Comparison of ENCODE assay signal across 13 mouse cellular contexts in the genomic region with DNA sequence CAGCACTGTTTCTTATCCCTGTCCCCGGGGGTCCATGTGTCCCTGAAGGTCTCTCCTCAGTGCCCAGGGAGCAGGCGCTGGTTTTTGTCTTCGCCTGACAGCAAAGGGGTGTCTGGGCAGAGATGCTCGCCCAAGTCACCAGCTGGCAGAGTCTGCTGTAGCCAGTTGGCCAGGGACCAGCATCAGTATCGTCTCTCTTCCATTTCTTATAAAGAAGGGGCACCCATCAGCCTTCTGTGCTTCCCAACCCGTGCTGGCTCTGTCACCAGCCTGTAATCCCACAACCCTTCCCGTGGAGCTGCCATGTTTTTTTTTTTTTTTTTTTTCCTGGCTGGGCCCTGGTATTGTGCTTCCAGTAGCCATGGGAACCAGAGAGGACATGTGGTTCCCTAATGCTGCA. TPM values are rescaled to one million over a fixed set of nuclear protein-coding genes. Genes with fewer than 3 reads are reported as not detected.
A peak's percentile ranks its signal among the peaks of the same experiment; 100 is the strongest.
DNase-seq lines count a peak whose midpoint lies in the region; ATAC-seq and TF ChIP-seq lines count a peak whose summit lies in the region.
"Had no signal": no experiment of that assay in that cellular context is flagged by ENCODE, and none has a peak within 500 bp of the region (broad histone marks: within the 10 kb centered on the region; RNA-seq: fewer than 3 reads in every experiment).

No protein-coding gene starts in this region.

- H3K36me3 ChIP-seq in hindbrain, embryonic 10.5 days = no peaks in the 10 kb centered on the region
- no peaks in the 10 kb centered on the region for H3K36me3 ChIP-seq in hindbrain, embryonic 11.5 days (ENCODE audit: control insufficient read depth, insufficient read depth, low read length)
- H3K36me3 ChIP-seq in neural tube, embryonic 13.5 days = no peaks in the 10 kb centered on the region
- H3K36me3 ChIP-seq in hindbrain, embryonic 12.5 days = no peaks in the 10 kb centered on the region
- H3K36me3 ChIP-seq in midbrain, postnatal 0 days (ENCODE audit: insufficient read depth, low read length) = no peaks in the 10 kb centered on the region

- DNase-seq in hindbrain, embryonic 10.5 days (ENCODE audit: low spot score) = no peak
- no peak for DNase-seq in hindbrain, embryonic 11.5 days (ENCODE audit: low spot score)
- no peak for DNase-seq in neural tube, embryonic 10.5 days (ENCODE audit: extremely low spot score, low spot score)
- DNase-seq in midbrain, postnatal 0 days (ENCODE audit: low spot score) = peak; percentile 85
- DNase-seq: heart, postnatal 14 days; retina, postnatal 1 day had no signal

- H3K27ac ChIP-seq in hindbrain, embryonic 10.5 days = peak overlapping the region; percentile 64; the same call in 1 of the 2 replicates
- H3K27ac ChIP-seq in hindbrain, embryonic 11.5 days (ENCODE audit: low read depth, low read length) = no peak overlapping the region
- peak overlapping the region; percentile 78 for H3K27ac ChIP-seq in neural tube, embryonic 13.5 days (replicated peaks)
- H3K27ac ChIP-seq in hindbrain, embryonic 12.5 days = 0 out of 2 replicates have a peak overlapping the region, but pooled peaks have one; percentile 36
- peak overlapping the region; percentile 51; the same call in 1 of the 2 replicates for H3K27ac ChIP-seq in midbrain, postnatal 0 days (ENCODE audit: low read depth, low read length)

- H3K9ac ChIP-seq in hindbrain, embryonic 11.5 days (ENCODE audit: low read depth, low read length) = no peak overlapping the region
- no peak overlapping the region for H3K9ac ChIP-seq in neural tube, embryonic 13.5 days
- H3K9ac ChIP-seq in hindbrain, embryonic 12.5 days = no peak overlapping the region
- H3K9ac ChIP-seq in midbrain, postnatal 0 days (replicated peaks; ENCODE audit: low read length, poor library complexity, severe bottlenecking) = no peak overlapping the region

- H3K4me1 ChIP-seq in hindbrain, embryonic 10.5 days (replicated peaks) = peaks cover 89% of the 10 kb centered on the region
- H3K4me1 ChIP-seq in hindbrain, embryonic 11.5 days (replicated peaks; ENCODE audit: control insufficient read depth, insufficient read depth, low read length) = peaks cover 17% of the 10 kb centered on the region
- H3K4me1 ChIP-seq in neural tube, embryonic 13.5 days (replicated peaks) = peaks cover 92% of the 10 kb centered on the region
- peaks cover 69% of the 10 kb centered on the region for H3K4me1 ChIP-seq in hindbrain, embryonic 12.5 days
- peaks cover 34% of the 10 kb centered on the region for H3K4me1 ChIP-seq in midbrain, postnatal 0 days (ENCODE audit: insufficient read depth, low read length)

- H3K4me3 ChIP-seq in hindbrain, embryonic 10.5 days = no peak overlapping the region
- no peak overlapping the region for H3K4me3 ChIP-seq in hindbrain, embryonic 11.5 days (ENCODE audit: low read depth, low read length)
- H3K4me3 ChIP-seq in neural tube, embryonic 13.5 days = no peak overlapping the region
- H3K4me3 ChIP-seq in hindbrain, embryonic 12.5 days = no peak overlapping the region
- H3K4me3 ChIP-seq in midbrain, postnatal 0 days (ENCODE audit: low read depth, low read length) = no peak overlapping the region
- H3K4me3 ChIP-seq: erythroblast, embryonic 14.5 days had no signal

- H3K9me3 ChIP-seq in hindbrain, embryonic 10.5 days = no peaks in the 10 kb centered on the region
- no peaks in the 10 kb centered on the region for H3K9me3 ChIP-seq in hindbrain, embryonic 11.5 days (ENCODE audit: control insufficient read depth, low read length)
- H3K9me3 ChIP-seq in neural tube, embryonic 13.5 days = no peaks in the 10 kb centered on the region
- H3K9me3 ChIP-seq in hindbrain, embryonic 12.5 days (replicated peaks) = no peaks in the 10 kb centered on the region
- no peaks in the 10 kb centered on the region for H3K9me3 ChIP-seq in midbrain, postnatal 0 days (ENCODE audit: low read length)

- ATAC-seq in hindbrain, embryonic 11.5 days (ENCODE audit: low FRiP score) = no peak
- no peak for ATAC-seq in neural tube, embryonic 13.5 days (ENCODE audit: low read depth)
- ATAC-seq in hindbrain, embryonic 12.5 days (ENCODE audit: low FRiP score) = no peak
- ATAC-seq in midbrain, postnatal 0 days (ENCODE audit: low FRiP score) = no peak
- ATAC-seq in megakaryocyte-erythroid progenitor cell, adult 5-6 weeks (replicated peaks; ENCODE audit: low FRiP score, low TSS enrichment, poor library complexity, severe bottlenecking) = no peak
- ATAC-seq in erythroblast, adult 5-6 weeks (replicated peaks; ENCODE audit: low FRiP score, poor library complexity, severe bottlenecking) = no peak
- ATAC-seq: CD4-positive, CD25-positive, alpha-beta regulatory T cell, adult 4 months had no signal

- peaks cover 39% of the 10 kb centered on the region for H3K27me3 ChIP-seq in hindbrain, embryonic 10.5 days (ENCODE audit: insufficient read depth, poor library complexity, severe bottlenecking)
- no peaks in the 10 kb centered on the region for H3K27me3 ChIP-seq in hindbrain, embryonic 11.5 days (ENCODE audit: control insufficient read depth, insufficient read depth, low read length)
- no peaks in the 10 kb centered on the region; the same call in 1 of the 2 replicates for H3K27me3 ChIP-seq in neural tube, embryonic 13.5 days
- H3K27me3 ChIP-seq in hindbrain, embryonic 12.5 days = peaks cover 2% of the 10 kb centered on the region; the same call in 1 of the 2 replicates
- H3K27me3 ChIP-seq in midbrain, postnatal 0 days (ENCODE audit: insufficient read depth, low read length) = no peaks in the 10 kb centered on the region

- no peak overlapping the region for H3K4me2 ChIP-seq in hindbrain, embryonic 11.5 days (replicated peaks; ENCODE audit: low read depth, low read length)
- H3K4me2 ChIP-seq in neural tube, embryonic 13.5 days = no peak overlapping the region
- no peak overlapping the region for H3K4me2 ChIP-seq in hindbrain, embryonic 12.5 days (replicated peaks)
- H3K4me2 ChIP-seq in midbrain, postnatal 0 days (ENCODE audit: low read depth, low read length, poor library complexity, severe bottlenecking) = no peak overlapping the region

- no peak for TF ChIP-seq CTCF in midbrain, postnatal 0 days (IDR thresholded peaks at IDR 0.05)

- WGBS in hindbrain, embryonic 10.5 days = 67% methylated on average over 7 of the region's 7 CpGs
- 70% methylated on average over 7 of the region's 7 CpGs for WGBS in hindbrain, embryonic 11.5 days
- WGBS in neural tube, embryonic 13.5 days = 42% methylated on average over 7 of the region's 7 CpGs
- WGBS in hindbrain, embryonic 12.5 days = 59% methylated on average over 7 of the region's 7 CpGs
- 48% methylated on average over 7 of the region's 7 CpGs for WGBS in midbrain, postnatal 0 days

RNA-seq across cellular contexts. Expression of a gene that starts 7.3 kb away (rescaled TPM):
- polyA plus RNA-seq in hindbrain, embryonic 10.5 days (2016; fragmentation: Nextera tagmentation; extraction: Ambion mirVana) = 101 and 186 TPM in 2 replicates
- polyA plus RNA-seq in hindbrain, embryonic 11.5 days (2014; fragmentation: Nextera tagmentation; extraction: Ambion mirVana) = 138 and 160 TPM in 2 replicates
- polyA plus RNA-seq in neural tube, embryonic 13.5 days (2015; fragmentation: Nextera tagmentation; extraction: Ambion mirVana) = 160 and 168 TPM in 2 replicates
- polyA plus RNA-seq in hindbrain, embryonic 12.5 days (2016; fragmentation: Nextera tagmentation; extraction: Ambion mirVana) = 187 and 194 TPM in 2 replicates
- total RNA-seq in midbrain, postnatal 0 days (2014; rRNA removed) = 218 and 247 TPM in 2 replicates
- 114 and 125 TPM in 2 replicates for polyA plus RNA-seq in midbrain, postnatal 0 days (2015; fragmentation: Nextera tagmentation; extraction: Ambion mirVana)
- total RNA-seq in megakaryocyte-erythroid progenitor cell, adult 5-6 weeks (2014; fragmentation: Nextera tagmentation) = 150 and 156 TPM in 2 replicates
- total RNA-seq in megakaryocyte-erythroid progenitor cell, adult 5-6 weeks (2017) = 85.4 and 123 TPM in 2 replicates
- 28.2 and 32.1 TPM in 2 replicates for total RNA-seq in erythroblast, adult 5-6 weeks (2015; ENCODE audit: low replicate concordance)
- 7.1 and 7.5 TPM in 2 replicates for total RNA-seq in erythroblast, adult 5-6 weeks (2017; ENCODE audit: low replicate concordance)

RNA-seq across cellular contexts. Expression of a gene that starts 35.6 kb away (rescaled TPM):
- polyA plus RNA-seq in hindbrain, embryonic 10.5 days (2016; fragmentation: Nextera tagmentation; extraction: Ambion mirVana) = 3.2 and 3.5 TPM in 2 replicates
- 2.5 and 4.7 TPM in 2 replicates for polyA plus RNA-seq in hindbrain, embryonic 11.5 days (2014; fragmentation: Nextera tagmentation; extraction: Ambion mirVana)
- 1.4 and 1.5 TPM in 2 replicates for polyA plus RNA-seq in neural tube, embryonic 13.5 days (2015; fragmentation: Nextera tagmentation; extraction: Ambion mirVana)
- 1.9 TPM in 2 replicates for polyA plus RNA-seq in hindbrain, embryonic 12.5 days (2016; fragmentation: Nextera tagmentation; extraction: Ambion mirVana)
- 1.5 and 1.7 TPM in 2 replicates for total RNA-seq in midbrain, postnatal 0 days (2014; rRNA removed)
- polyA plus RNA-seq in midbrain, postnatal 0 days (2015; fragmentation: Nextera tagmentation; extraction: Ambion mirVana) = 0.59 and 0.88 TPM in 2 replicates
- 30.9 and 44.1 TPM in 2 replicates for total RNA-seq in megakaryocyte-erythroid progenitor cell, adult 5-6 weeks (2014; fragmentation: Nextera tagmentation)
- total RNA-seq in megakaryocyte-erythroid progenitor cell, adult 5-6 weeks (2017) = 20.4 and 46.4 TPM in 2 replicates
- 24.2 and 30.9 TPM in 2 replicates for total RNA-seq in erythroblast, adult 5-6 weeks (2015; ENCODE audit: low replicate concordance)
- total RNA-seq in erythroblast, adult 5-6 weeks (2017; ENCODE audit: low replicate concordance) = 20.9 and 34.9 TPM in 2 replicates

RNA-seq across cellular contexts. Expression of a gene that starts 58.4 kb away (rescaled TPM):
- 0.22 and 0.68 TPM in 2 replicates for polyA plus RNA-seq in hindbrain, embryonic 10.5 days (2016; fragmentation: Nextera tagmentation; extraction: Ambion mirVana)
- polyA plus RNA-seq in hindbrain, embryonic 11.5 days (2014; fragmentation: Nextera tagmentation; extraction: Ambion mirVana) = 0.14 TPM in 2 replicates
- 0.07 and 0.48 TPM in 2 replicates for polyA plus RNA-seq in neural tube, embryonic 13.5 days (2015; fragmentation: Nextera tagmentation; extraction: Ambion mirVana)
- polyA plus RNA-seq in hindbrain, embryonic 12.5 days (2016; fragmentation: Nextera tagmentation; extraction: Ambion mirVana) = 0.12 TPM in 1 of 2 replicates, not detected in the other
- total RNA-seq in midbrain, postnatal 0 days (2014; rRNA removed) = not detected in 2 replicates
- 0.17 and 0.21 TPM in 2 replicates for polyA plus RNA-seq in midbrain, postnatal 0 days (2015; fragmentation: Nextera tagmentation; extraction: Ambion mirVana)
- 0.69 and 1.4 TPM in 2 replicates for total RNA-seq in megakaryocyte-erythroid progenitor cell, adult 5-6 weeks (2014; fragmentation: Nextera tagmentation)
- total RNA-seq in megakaryocyte-erythroid progenitor cell, adult 5-6 weeks (2017) = 0.30 and 1.8 TPM in 2 replicates
- total RNA-seq in erythroblast, adult 5-6 weeks (2015; ENCODE audit: low replicate concordance) = 0.19 and 1.0 TPM in 2 replicates
- 0.85 TPM in 1 of 2 replicates, not detected in the other for total RNA-seq in erythroblast, adult 5-6 weeks (2017; ENCODE audit: low replicate concordance)
- total RNA-seq: left cerebral cortex, postnatal 36 days had no signal
- polyA plus RNA-seq: erythroblast, embryonic 14.5 days had no signal
